Mouse (Mus musculus) midbrain, embryonic 14.5 days (tissue): Measurements from ENCODE around the gene Cenpa. TPM values are rescaled to one million over a fixed set of nuclear protein-coding genes. Genes with fewer than 3 reads are reported as not detected.

Experiments used
- ATAC-seq: fragments of 200-750 bp; cut with Nextera tagmentation; 2 replicates; pipeline ENCODE4 v1.8.0; 2017; ENCODE audit warnings: moderate number of reproducible peaks, moderate library complexity; ENCODE audit not compliant: low FRiP score, low TSS enrichment
- DNase-seq: peaks from one replicate; pipeline ENCODE4 v3.0.0-alpha.2; 2015
- H3K27ac ChIP-seq: fragments of 300-500 bp; sonication (generic); replicated peaks from 2 replicates; pipeline ENCODE4 v1.5.1; 2014; ENCODE audit warnings: mild to moderate bottlenecking, low read depth, low read length, moderate library complexity
- H3K27me3 ChIP-seq: fragments of 300-500 bp; sonication (generic); 2 replicates; pipeline ENCODE4 v1.6.1; 2014; ENCODE audit warnings: low read length, control low read depth, mixed read lengths; ENCODE audit not compliant: control insufficient read depth, insufficient read depth
- H3K36me3 ChIP-seq: fragments of 300-500 bp; sonication (generic); 2 replicates; pipeline ENCODE4 v1.6.1; 2014; ENCODE audit warnings: low read length, control low read depth; ENCODE audit not compliant: control insufficient read depth, insufficient read depth
- H3K4me1 ChIP-seq: fragments of 300-500 bp; sonication (generic); 2 replicates; pipeline ENCODE4 v1.6.1; 2014; ENCODE audit warnings: mild to moderate bottlenecking, antibody characterized with exemption, low read length, control low read depth; ENCODE audit not compliant: control insufficient read depth, insufficient read depth
- H3K4me2 ChIP-seq: fragments of 300-500 bp; sonication (generic); 2 replicates; pipeline ENCODE4 v1.6.1; 2014; ENCODE audit warnings: mild to moderate bottlenecking, low read length, moderate library complexity
- H3K4me3 ChIP-seq: fragments of 300-500 bp; sonication (generic); replicated peaks from 2 replicates; pipeline ENCODE4 v1.5.1; 2014; ENCODE audit warnings: low read depth, low read length
- H3K9ac ChIP-seq: fragments of 300-500 bp; sonication (generic); replicated peaks from 2 replicates; pipeline ENCODE4 v1.6.1; 2014; ENCODE audit warnings: mild to moderate bottlenecking, low read length, moderate library complexity
- H3K9me3 ChIP-seq: fragments of 300-500 bp; sonication (generic); 2 replicates; pipeline ENCODE4 v1.6.1; 2016; ENCODE audit warnings: low read length, control low read depth, mixed read lengths; ENCODE audit not compliant: control insufficient read depth
- WGBS: fragments of 180-500 bp; shearing (Covaris S2); extraction: QIAGEN DNeasy Blood & Tissue Kit; methylation state at CpG from one replicate; pipeline ENCODE4 v1.1.7; 2014; 5-methylcytosine and 5-hydroxymethylcytosine counted together
- microRNA-seq: library from miRNA; unstranded; fragments of <30 nt; microRNA quantifications from one replicate; pipeline ENCODE4, GENCODE M21; 2016
- polyA plus RNA-seq: library from polyadenylated mRNA; unstranded; fragments of >200 nt; fragmentation: Nextera tagmentation; extraction: Ambion mirVana; gene quantifications from 2 replicates; pipeline ENCODE4 v1.2.1, GENCODE M21; 2014

Cenpa gene
- polyA plus RNA-seq, 1 experiment from 2014 or later: 65.3 TPM

GRCm38 (mm10) chr5:30716311-30716710, 49.7 kb downstream of the Cenpa start:
- Histone ChIP-seq H3K4me2 (no peak overlapping the region), H3K9ac (no peak overlapping the region), H3K36me3 (peaks cover 14% of the 10 kb centered on the region), H3K27ac (no peak overlapping the region), H3K4me3 (no peak overlapping the region), H3K27me3 (no peaks in the 10 kb centered on the region), H3K4me1 (peaks cover 43% of the 10 kb centered on the region), H3K9me3 (no peaks in the 10 kb centered on the region)
- 93% methylated on average over 2 of the region's 2 CpGs for WGBS
- DNase-seq (no peak), ATAC-seq (no peak)

- WGBS: 92% methylated on average over 4 of the region's 4 CpGs
- Histone ChIP-seq H3K4me3 (no peak overlapping the region), H3K9me3 (no peaks in the 10 kb centered on the region), H3K4me2 (no peak overlapping the region; the same call in 1 of the 2 replicates), H3K27me3 (no peaks in the 10 kb centered on the region), H3K36me3 (peaks cover 24% of the 10 kb centered on the region), H3K9ac (no peak overlapping the region), H3K4me1 (peaks cover 43% of the 10 kb centered on the region), H3K27ac (no peak overlapping the region)
- ATAC-seq (no peak), DNase-seq (no peak)
Observed at GRCm38 (mm10) chr5:30717506-30717905, 50.9 kb downstream of the Cenpa start.

DNA sequence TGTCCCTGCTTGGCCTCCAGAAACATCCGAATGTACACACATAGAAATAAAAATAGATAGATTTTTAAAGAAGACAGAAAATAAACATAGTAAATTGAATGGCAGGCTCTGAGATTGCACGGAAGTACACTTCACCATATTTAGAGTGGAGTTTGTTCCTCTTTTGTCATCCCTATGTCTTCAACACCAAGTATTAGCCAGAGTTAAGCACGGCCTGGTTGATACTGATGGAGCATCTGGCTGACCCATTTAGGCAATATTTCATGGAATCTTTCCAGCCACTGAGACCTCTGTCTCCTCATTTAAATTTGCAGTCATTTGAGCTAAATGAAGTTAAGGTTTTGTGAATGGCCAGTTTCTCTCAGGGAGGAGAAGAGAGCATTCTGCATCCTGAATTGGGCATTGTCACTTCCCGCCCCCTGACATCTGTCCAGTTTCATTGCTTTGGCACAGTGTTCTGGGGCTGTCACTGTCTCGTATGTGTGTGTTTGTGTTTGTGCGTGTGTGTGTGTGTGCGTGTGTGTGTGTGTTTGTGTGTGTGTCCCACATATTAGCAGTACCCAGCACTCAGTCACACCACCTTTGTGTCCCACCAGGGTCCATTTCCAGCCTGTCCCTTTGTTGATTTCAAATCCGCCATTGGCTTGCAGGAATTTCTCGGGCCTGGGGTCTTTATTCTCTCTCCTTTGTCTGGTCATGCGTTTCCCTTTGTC, 51.6 kb downstream of the Cenpa start:
- Histone ChIP-seq H3K4me1 (peaks cover 46% of the 10 kb centered on the region), H3K4me3 (peak overlapping the region; percentile 12; the same call in 1 of the 2 replicates), H3K9me3 (no peaks in the 10 kb centered on the region), H3K4me2 (peak overlapping the region; percentile 42), H3K27me3 (no peaks in the 10 kb centered on the region), H3K27ac (peak overlapping the region; percentile 80), H3K36me3 (peaks cover 30% of the 10 kb centered on the region), H3K9ac (peak overlapping the region; percentile 42)
- DNase-seq (peak; percentile 41), ATAC-seq (no peak)
- WGBS: 22% methylated on average over 10 of the region's 10 CpGs

DNA sequence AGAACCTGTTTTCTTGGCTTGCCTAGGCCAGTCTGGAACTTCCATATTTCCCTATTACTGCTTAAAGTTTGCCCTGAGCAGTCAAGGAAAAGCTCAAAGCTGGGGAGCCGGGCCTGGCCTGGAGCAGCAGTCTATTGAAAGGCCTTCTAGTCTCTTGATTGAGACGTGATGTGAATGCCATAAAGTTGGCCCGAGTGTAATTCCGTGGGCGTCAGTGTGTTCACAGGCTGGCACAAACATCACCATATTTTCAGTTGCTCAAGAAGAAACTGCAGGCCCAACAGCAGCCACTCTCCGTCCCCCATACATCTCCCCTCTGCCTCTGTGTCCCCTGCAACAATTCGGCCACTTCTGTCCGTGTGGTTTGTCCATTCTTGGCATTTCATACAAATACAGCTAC, 55.4 kb downstream of the Cenpa start:
- H3K4me3 ChIP-seq: no peak overlapping the region
- H3K9ac ChIP-seq: no peak overlapping the region
- no peaks in the 10 kb centered on the region for H3K9me3 ChIP-seq
- no peak overlapping the region for H3K27ac ChIP-seq
- H3K4me1 ChIP-seq: peaks cover 25% of the 10 kb centered on the region
- no peak for ATAC-seq
- DNase-seq: no peak
- 80% methylated on average over 8 of the region's 8 CpGs for WGBS
- H3K27me3 ChIP-seq: no peaks in the 10 kb centered on the region
- no peak overlapping the region for H3K4me2 ChIP-seq
- H3K36me3 ChIP-seq: peaks cover 38% of the 10 kb centered on the region

Small RNA genes within 50 kb of the gene (microRNA-seq; reads per million reads assigned to microRNA genes)
- not detected for gene Mir5625

Other genes starting within 250 kb of the Cenpa start
- gene Otof, start 204.8 kb upstream of the Cenpa start, polyA plus RNA-seq: 2.7 and 3.3 TPM in 2 replicates
- gene 1700001C02Rik, start 200.7 kb upstream of the Cenpa start, polyA plus RNA-seq: 0.41 and 1.2 TPM in 2 replicates
- not detected in 2 replicates for gene Cib4, start 120.9 kb upstream of the Cenpa start, polyA plus RNA-seq
- 4.7 and 6.6 TPM in 2 replicates for gene Kcnk3, start 78.6 kb upstream of the Cenpa start, polyA plus RNA-seq
- gene Slc35f6, start 18.8 kb upstream of the Cenpa start, polyA plus RNA-seq: 26.6 and 33.9 TPM in 2 replicates
- 219 and 240 TPM in 2 replicates for gene Dpysl5, start 44.8 kb downstream of the Cenpa start, polyA plus RNA-seq
- gene Mapre3, start 147.9 kb downstream of the Cenpa start, polyA plus RNA-seq: 125 and 129 TPM in 2 replicates
- gene Tmem214, start 201.2 kb downstream of the Cenpa start, polyA plus RNA-seq: 46.7 and 55.5 TPM in 2 replicates
- 25.9 and 27.8 TPM in 2 replicates for gene Agbl5, start 221.9 kb downstream of the Cenpa start, polyA plus RNA-seq
- 246 and 266 TPM in 2 replicates for gene Ost4, start 241.0 kb downstream of the Cenpa start, polyA plus RNA-seq
- 3.7 and 11.2 TPM in 2 replicates for gene Emilin1, start 246.6 kb downstream of the Cenpa start, polyA plus RNA-seq